7 mouse cellular contexts compared by ENCODE assay signal in the genomic region with DNA sequence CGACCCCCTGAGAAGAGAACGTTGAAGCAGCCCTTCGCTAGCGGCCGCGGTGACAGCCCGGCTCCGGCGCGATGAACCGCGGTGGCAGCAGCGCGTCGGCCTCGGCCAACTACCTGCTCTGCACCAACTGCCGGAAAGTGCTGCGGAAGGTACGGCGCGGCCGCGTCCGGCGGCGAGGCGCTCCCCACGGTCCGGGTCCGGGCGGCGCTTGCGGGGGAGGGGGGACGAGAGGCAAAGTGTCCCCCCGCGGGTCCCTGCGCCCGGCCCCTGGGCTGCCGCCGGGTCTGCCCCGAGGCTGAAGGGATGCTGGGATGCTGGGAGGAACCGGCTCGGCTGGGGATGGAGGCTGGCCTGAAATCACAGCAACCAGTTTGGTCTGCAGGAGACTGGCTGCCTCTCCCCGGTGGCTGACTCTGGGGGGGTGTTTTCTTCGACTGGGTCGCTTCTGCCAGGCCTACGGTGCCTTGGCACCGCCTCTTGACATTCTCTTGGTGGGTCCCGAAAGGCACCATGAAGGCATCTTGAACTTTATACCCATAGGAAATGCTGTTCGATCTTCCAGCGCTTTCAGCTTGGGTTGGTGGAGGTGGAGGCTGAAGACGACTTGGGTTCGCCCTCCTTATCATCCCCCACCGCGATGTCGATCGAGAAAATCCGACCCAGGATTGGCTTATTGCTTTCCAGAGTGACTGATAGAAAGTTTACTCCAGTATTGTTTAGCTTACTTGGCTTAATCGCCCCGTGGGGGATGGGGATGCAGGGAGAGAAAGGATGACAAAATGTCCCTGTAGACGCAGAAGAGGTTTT. TPM values are rescaled to one million over a fixed set of nuclear protein-coding genes. Genes with fewer than 3 reads are reported as not detected.
DNase-seq lines count a peak whose midpoint lies in the region; ATAC-seq and TF ChIP-seq lines count a peak whose summit lies in the region.

No protein-coding gene starts in this region.

- WGBS in embryonic facial prominence, embryonic 15.5 days: under 1% methylated on average over 61 of the region's 61 CpGs
- under 1% methylated on average over 61 of the region's 61 CpGs for WGBS in heart, embryonic 16.5 days
- WGBS in lung, postnatal 0 days: under 1% methylated on average over 52 of the region's 61 CpGs

- TF ChIP-seq EP300 in lung, postnatal 0 days (IDR thresholded peaks at IDR 0.05): no peak

- H3K27ac ChIP-seq in embryonic facial prominence, embryonic 15.5 days (replicated peaks): peak overlapping the region; percentile 98
- peak overlapping the region; percentile 94 for H3K27ac ChIP-seq in heart, embryonic 16.5 days (ENCODE audit: low read length)
- peak overlapping the region; percentile 95 for H3K27ac ChIP-seq in layer of hippocampus, adult 2 months
- H3K27ac ChIP-seq in lung, postnatal 0 days (ENCODE audit: low read length): peak overlapping the region; percentile 83

- H3K9me3 ChIP-seq in G1E (replicated peaks): no peaks in the 10 kb centered on the region
- H3K9me3 ChIP-seq in embryonic facial prominence, embryonic 15.5 days (replicated peaks): no peaks in the 10 kb centered on the region
- no peaks in the 10 kb centered on the region for H3K9me3 ChIP-seq in heart, embryonic 16.5 days (replicated peaks; ENCODE audit: control insufficient read depth, low read length)
- H3K9me3 ChIP-seq in lung, postnatal 0 days (ENCODE audit: low read length): no peaks in the 10 kb centered on the region

- H3K4me3 ChIP-seq in G1E (ENCODE audit: low read depth, low read length): peak overlapping the region; percentile 72
- H3K4me3 ChIP-seq in embryonic facial prominence, embryonic 15.5 days (replicated peaks): peak overlapping the region; percentile 81
- H3K4me3 ChIP-seq in heart, embryonic 16.5 days (ENCODE audit: low read length): peak overlapping the region; percentile 83
- H3K4me3 ChIP-seq in layer of hippocampus, adult 2 months: peak overlapping the region; percentile 96
- peak overlapping the region; percentile 68 for H3K4me3 ChIP-seq in lung, postnatal 0 days (ENCODE audit: low read depth, low read length)

- DNase-seq in G1E (ENCODE audit: low spot score): no peak
- peak; percentile 45 for DNase-seq in adrenal gland, postnatal 10 days
- DNase-seq in layer of hippocampus, adult 2 months (ENCODE audit: low spot score in 2 of 2): peak; percentile 32 to 34
- peak; percentile 29 for DNase-seq in lung, postnatal 0 days (ENCODE audit: low spot score)
- DNase-seq in right cerebral cortex, postnatal 14 days: peak; percentile 53

- ATAC-seq in G1E (ENCODE audit: extremely low read depth, insufficient number of reproducible peaks, low FRiP score, poor library complexity, severe bottlenecking): no peak
- ATAC-seq in embryonic facial prominence, embryonic 15.5 days (ENCODE audit: insufficient number of reproducible peaks, low FRiP score, low TSS enrichment, low read depth): peak; percentile 54
- peak; percentile 46 for ATAC-seq in heart, embryonic 16.5 days (replicated peaks; ENCODE audit: extremely low read depth, insufficient read depth, low FRiP score)
- ATAC-seq in lung, postnatal 0 days: peak; percentile 51

- peak overlapping the region; percentile 80 for H3K9ac ChIP-seq in embryonic facial prominence, embryonic 15.5 days
- H3K9ac ChIP-seq in heart, embryonic 16.5 days (ENCODE audit: low read length): peak overlapping the region; percentile 86
- H3K9ac ChIP-seq in lung, postnatal 0 days (replicated peaks; ENCODE audit: low read depth): peak overlapping the region; percentile 60

- TF ChIP-seq CTCF in G1E (IDR thresholded peaks at IDR 0.05; ENCODE audit: low read depth, low read length): no peak
- TF ChIP-seq CTCF in layer of hippocampus, adult 2 months (conservative IDR thresholded peaks at IDR 0.05): no peak
- TF ChIP-seq CTCF in lung, postnatal 0 days (IDR thresholded peaks at IDR 0.05): no peak

- H3K36me3 ChIP-seq in G1E (replicated peaks): no peaks in the 10 kb centered on the region
- H3K36me3 ChIP-seq in embryonic facial prominence, embryonic 15.5 days: no peaks in the 10 kb centered on the region
- H3K36me3 ChIP-seq in heart, embryonic 16.5 days (ENCODE audit: control insufficient read depth, insufficient read depth): no peaks in the 10 kb centered on the region
- H3K36me3 ChIP-seq in lung, postnatal 0 days (ENCODE audit: insufficient read depth, low read length): no peaks in the 10 kb centered on the region

- peaks cover 19% of the 10 kb centered on the region for H3K27me3 ChIP-seq in G1E (ENCODE audit: insufficient read depth, low read length)
- H3K27me3 ChIP-seq in embryonic facial prominence, embryonic 15.5 days: no peaks in the 10 kb centered on the region
- no peaks in the 10 kb centered on the region for H3K27me3 ChIP-seq in heart, embryonic 16.5 days (ENCODE audit: control insufficient read depth, insufficient read depth, low read length)
- no peaks in the 10 kb centered on the region for H3K27me3 ChIP-seq in lung, postnatal 0 days (replicated peaks; ENCODE audit: insufficient read depth, low read length)

- H3K4me2 ChIP-seq in embryonic facial prominence, embryonic 15.5 days (replicated peaks): peak overlapping the region; percentile 53
- H3K4me2 ChIP-seq in heart, embryonic 16.5 days (ENCODE audit: low read depth, low read length): peak overlapping the region; percentile 91
- H3K4me2 ChIP-seq in lung, postnatal 0 days (replicated peaks; ENCODE audit: low read depth, low read length): peak overlapping the region; percentile 94

- H3K4me1 ChIP-seq in G1E (ENCODE audit: insufficient read depth, low read depth, low read length): peaks cover 16% of the 10 kb centered on the region
- H3K4me1 ChIP-seq in embryonic facial prominence, embryonic 15.5 days: peaks cover 9% of the 10 kb centered on the region
- H3K4me1 ChIP-seq in heart, embryonic 16.5 days (ENCODE audit: control insufficient read depth, insufficient read depth, low read length): no peaks in the 10 kb centered on the region; the same call in none of the 2 replicates
- no peaks in the 10 kb centered on the region; the same call in 1 of the 2 replicates for H3K4me1 ChIP-seq in lung, postnatal 0 days (ENCODE audit: insufficient read depth, low read depth, low read length)

RNA-seq across cellular contexts. Expression of a gene that starts 1.8 kb away (rescaled TPM):
- total RNA-seq in G1E (2014; fragmentation: Nextera tagmentation) (not detected in 2 replicates), G1E (2017) (0.22 and 0.35 TPM in 2 replicates)
- polyA plus RNA-seq in G1E (2012): 0.07 TPM in 1 of 2 replicates, not detected in the other
- total RNA-seq in adrenal gland, postnatal 10 days (2021): 10 to 100 TPM; 37.0 to 40.6 TPM
- polyA plus RNA-seq in embryonic facial prominence, embryonic 15.5 days (2015; fragmentation: Nextera tagmentation; extraction: Ambion mirVana): 16.2 and 17.7 TPM in 2 replicates
- polyA plus RNA-seq in heart, embryonic 16.5 days (2015; fragmentation: Nextera tagmentation; extraction: Ambion mirVana): 9.2 and 10.1 TPM in 2 replicates
- 10 to 100 TPM; 66.8 TPM for total RNA-seq in layer of hippocampus, adult 2 months (2021)
- 6.0 and 6.7 TPM in 2 replicates for polyA plus RNA-seq in lung, postnatal 0 days (2015; fragmentation: Nextera tagmentation; extraction: Ambion mirVana)
